Mouse (Mus musculus): ENCODE data around the gene Sfmbt1. TPM values are rescaled to one million over a fixed set of nuclear protein-coding genes. Genes with fewer than 3 reads are reported as not detected.
A peak's percentile ranks its signal among the peaks of the same experiment; 100 is the strongest.

The Sfmbt1 gene
- polyA plus RNA-seq, 1 experiment from 2014 or later, result 18.0 TPM

GRCm38 (mm10) chr14:30826174-30827140, 111.8 kb downstream of the Sfmbt1 start:
- ATAC-seq (ENCODE audit: low FRiP score, low TSS enrichment), result peak; percentile 29; the same call in 1 of the 2 replicates
- H3K4me3 ChIP-seq (ENCODE audit: low read length), result peak overlapping the region; percentile 86
- no peaks in the 10 kb centered on the region for H3K36me3 ChIP-seq (ENCODE audit: control insufficient read depth, insufficient read depth, low read length)
- H3K27ac ChIP-seq (ENCODE audit: low read depth, low read length), result no peak overlapping the region; the same call in 1 of the 2 replicates
- peaks cover 17% of the 10 kb centered on the region for H3K4me1 ChIP-seq (ENCODE audit: control insufficient read depth, insufficient read depth, low read length)
- 16% methylated on average over 17 of the region's 17 CpGs for WGBS
- no peaks in the 10 kb centered on the region for H3K27me3 ChIP-seq (ENCODE audit: control insufficient read depth, insufficient read depth, low read length)
- peak overlapping the region; percentile 91 for H3K9ac ChIP-seq (ENCODE audit: low read depth, low read length)
- H3K9me3 ChIP-seq (ENCODE audit: control insufficient read depth, low read length), result no peaks in the 10 kb centered on the region
- peak overlapping the region; percentile 75 for H3K4me2 ChIP-seq (replicated peaks; ENCODE audit: low read depth, low read length)

GRCm38 (mm10) chr14:30827480-30827879, 112.8 kb downstream of the Sfmbt1 start:
- no peak for ATAC-seq (ENCODE audit: low FRiP score, low TSS enrichment)
- no peaks in the 10 kb centered on the region for H3K9me3 ChIP-seq (ENCODE audit: control insufficient read depth, low read length)

GRCm38 (mm10) chr14:30828077-30828476, 113.4 kb downstream of the Sfmbt1 start:
- H3K4me1 ChIP-seq (ENCODE audit: control insufficient read depth, insufficient read depth, low read length), result peaks cover 17% of the 10 kb centered on the region
- no peaks in the 10 kb centered on the region for H3K36me3 ChIP-seq (ENCODE audit: control insufficient read depth, insufficient read depth, low read length)
- no peak overlapping the region for H3K27ac ChIP-seq (ENCODE audit: low read depth, low read length)
- no peak overlapping the region for H3K4me3 ChIP-seq (ENCODE audit: low read length)
- H3K27me3 ChIP-seq (ENCODE audit: control insufficient read depth, insufficient read depth, low read length), result no peaks in the 10 kb centered on the region
- no peak overlapping the region for H3K4me2 ChIP-seq (replicated peaks; ENCODE audit: low read depth, low read length)
- no peak overlapping the region for H3K9ac ChIP-seq (ENCODE audit: low read depth, low read length)
- ATAC-seq (ENCODE audit: low FRiP score, low TSS enrichment), result no peak
- H3K9me3 ChIP-seq (ENCODE audit: control insufficient read depth, low read length), result no peaks in the 10 kb centered on the region
- WGBS, result 66% methylated on average over 4 of the region's 4 CpGs

More at GRCm38 (mm10) chr14:30827480-30827879, 112.8 kb downstream of the Sfmbt1 start:
- no peak overlapping the region for H3K4me2 ChIP-seq (replicated peaks; ENCODE audit: low read depth, low read length)
- 80% methylated on average over 4 of the region's 4 CpGs for WGBS
- no peak overlapping the region for H3K9ac ChIP-seq (ENCODE audit: low read depth, low read length)
- H3K4me3 ChIP-seq (ENCODE audit: low read length), result no peak overlapping the region
- peaks cover 17% of the 10 kb centered on the region for H3K4me1 ChIP-seq (ENCODE audit: control insufficient read depth, insufficient read depth, low read length)
- no peaks in the 10 kb centered on the region for H3K36me3 ChIP-seq (ENCODE audit: control insufficient read depth, insufficient read depth, low read length)
- no peaks in the 10 kb centered on the region for H3K27me3 ChIP-seq (ENCODE audit: control insufficient read depth, insufficient read depth, low read length)
- H3K27ac ChIP-seq (ENCODE audit: low read depth, low read length), result no peak overlapping the region

GRCm38 (mm10) chr14:30828635-30829460, 114.2 kb downstream of the Sfmbt1 start:
- H3K4me3 ChIP-seq (ENCODE audit: low read length), result no peak overlapping the region
- no peak overlapping the region for H3K9ac ChIP-seq (ENCODE audit: low read depth, low read length)
- H3K27me3 ChIP-seq (ENCODE audit: control insufficient read depth, insufficient read depth, low read length), result no peaks in the 10 kb centered on the region
- WGBS, result 72% methylated on average over 11 of the region's 11 CpGs
- H3K4me1 ChIP-seq (ENCODE audit: control insufficient read depth, insufficient read depth, low read length), result peaks cover 17% of the 10 kb centered on the region
- no peak overlapping the region for H3K4me2 ChIP-seq (replicated peaks; ENCODE audit: low read depth, low read length)
- ATAC-seq (ENCODE audit: low FRiP score, low TSS enrichment), result no peak
- no peaks in the 10 kb centered on the region for H3K9me3 ChIP-seq (ENCODE audit: control insufficient read depth, low read length)
- peak overlapping the region; percentile 9; the same call in 1 of the 2 replicates for H3K27ac ChIP-seq (ENCODE audit: low read depth, low read length)
- H3K36me3 ChIP-seq (ENCODE audit: control insufficient read depth, insufficient read depth, low read length), result no peaks in the 10 kb centered on the region

- 83% methylated on average over 14 of the region's 14 CpGs for WGBS
Observed at GRCm38 (mm10) chr14:30837416-30837996, 122.9 kb downstream of the Sfmbt1 start.

GRCm38 (mm10) chr14:30843701-30844100, 129.1 kb downstream of the Sfmbt1 start:
- H3K27me3 ChIP-seq (ENCODE audit: control insufficient read depth, insufficient read depth, low read length), result no peaks in the 10 kb centered on the region
- no peaks in the 10 kb centered on the region for H3K4me1 ChIP-seq (ENCODE audit: control insufficient read depth, insufficient read depth, low read length)
- no peaks in the 10 kb centered on the region for H3K36me3 ChIP-seq (ENCODE audit: control insufficient read depth, insufficient read depth, low read length)
- no peaks in the 10 kb centered on the region for H3K9me3 ChIP-seq (ENCODE audit: control insufficient read depth, low read length)
- no peak overlapping the region for H3K9ac ChIP-seq (ENCODE audit: low read depth, low read length)
- H3K4me2 ChIP-seq (replicated peaks; ENCODE audit: low read depth, low read length), result no peak overlapping the region
- no peak overlapping the region for H3K4me3 ChIP-seq (ENCODE audit: low read length)
- H3K27ac ChIP-seq (ENCODE audit: low read depth, low read length), result no peak overlapping the region
- no peak for ATAC-seq (ENCODE audit: low FRiP score, low TSS enrichment)
- WGBS, result 90% methylated on average over 3 of the region's 3 CpGs

More at GRCm38 (mm10) chr14:30837416-30837996, 122.9 kb downstream of the Sfmbt1 start:
- Histone ChIP-seq H3K9ac (ENCODE audit: low read depth, low read length) (no peak overlapping the region), H3K4me1 (ENCODE audit: control insufficient read depth, insufficient read depth, low read length) (no peaks in the 10 kb centered on the region), H3K27me3 (ENCODE audit: control insufficient read depth, insufficient read depth, low read length) (no peaks in the 10 kb centered on the region), H3K4me2 (replicated peaks; ENCODE audit: low read depth, low read length) (no peak overlapping the region), H3K4me3 (ENCODE audit: low read length) (no peak overlapping the region), H3K9me3 (ENCODE audit: control insufficient read depth, low read length) (no peaks in the 10 kb centered on the region), H3K36me3 (ENCODE audit: control insufficient read depth, insufficient read depth, low read length) (no peaks in the 10 kb centered on the region; the same call in 1 of the 2 replicates), H3K27ac (ENCODE audit: low read depth, low read length) (no peak overlapping the region)
- no peak for ATAC-seq (ENCODE audit: low FRiP score, low TSS enrichment)

- 73% methylated on average over 5 of the region's 5 CpGs for WGBS
- no peak for ATAC-seq (ENCODE audit: low FRiP score, low TSS enrichment)
- Histone ChIP-seq H3K9ac (ENCODE audit: low read depth, low read length) (no peak overlapping the region), H3K27ac (ENCODE audit: low read depth, low read length) (no peak overlapping the region), H3K4me2 (replicated peaks; ENCODE audit: low read depth, low read length) (no peak overlapping the region), H3K4me1 (ENCODE audit: control insufficient read depth, insufficient read depth, low read length) (no peaks in the 10 kb centered on the region), H3K4me3 (ENCODE audit: low read length) (no peak overlapping the region), H3K9me3 (ENCODE audit: control insufficient read depth, low read length) (no peaks in the 10 kb centered on the region), H3K27me3 (ENCODE audit: control insufficient read depth, insufficient read depth, low read length) (no peaks in the 10 kb centered on the region), H3K36me3 (ENCODE audit: control insufficient read depth, insufficient read depth, low read length) (no peaks in the 10 kb centered on the region)
Observed at GRCm38 (mm10) chr14:30850504-30850903, 135.9 kb downstream of the Sfmbt1 start.

GRCm38 (mm10) chr14:30852325-30852724, 137.7 kb downstream of the Sfmbt1 start:
- Histone ChIP-seq H3K9me3 (ENCODE audit: control insufficient read depth, low read length) (no peaks in the 10 kb centered on the region), H3K36me3 (ENCODE audit: control insufficient read depth, insufficient read depth, low read length) (no peaks in the 10 kb centered on the region), H3K27me3 (ENCODE audit: control insufficient read depth, insufficient read depth, low read length) (no peaks in the 10 kb centered on the region), H3K4me1 (ENCODE audit: control insufficient read depth, insufficient read depth, low read length) (no peaks in the 10 kb centered on the region), H3K4me2 (replicated peaks; ENCODE audit: low read depth, low read length) (no peak overlapping the region), H3K27ac (ENCODE audit: low read depth, low read length) (no peak overlapping the region), H3K9ac (ENCODE audit: low read depth, low read length) (no peak overlapping the region), H3K4me3 (ENCODE audit: low read length) (no peak overlapping the region)
- 80% methylated on average over 5 of the region's 5 CpGs for WGBS
- ATAC-seq (ENCODE audit: low FRiP score, low TSS enrichment), result no peak
